Mouse (Mus musculus) lung, postnatal 4 days (tissue): ENCODE data around the gene Olfr910.

Source experiments
- DNase-seq, 2 experiments: peaks; one replicate each; pipeline ENCODE4 v3.0.0; 2021

The Olfr910 gene

GRCm38 (mm10) chr9:38537549-38537948, at the start of gene Olfr910:
Gene Olfr910, plus strand, starts transcription at chr9:38537849.
- no peak for DNase-seq

GRCm38 (mm10) chr9:38495501-38495900, 42.1 kb upstream of the Olfr910 start, which contains the start of gene Olfr907:
Gene Olfr907, plus strand, starts transcription at chr9:38495801.
- no peak for DNase-seq

GRCm38 (mm10) chr9:38512353-38512752, 25.3 kb upstream of the Olfr910 start:
- no peak for DNase-seq

- no peak for DNase-seq
Observed at GRCm38 (mm10) chr9:38521280-38521679, 16.4 kb upstream of the Olfr910 start, which contains the start of gene Olfr911-ps1. Gene Olfr911-ps1, plus strand, starts transcription at chr9:38521580.

- DNase-seq: no peak
Observed at GRCm38 (mm10) chr9:38579878-38580277, 42.2 kb downstream of the Olfr910 start, which contains the start of gene Olfr912. Gene Olfr912, plus strand, starts transcription at chr9:38580178.
